10 mouse cellular contexts compared by ENCODE assay signal in the genomic region with DNA sequence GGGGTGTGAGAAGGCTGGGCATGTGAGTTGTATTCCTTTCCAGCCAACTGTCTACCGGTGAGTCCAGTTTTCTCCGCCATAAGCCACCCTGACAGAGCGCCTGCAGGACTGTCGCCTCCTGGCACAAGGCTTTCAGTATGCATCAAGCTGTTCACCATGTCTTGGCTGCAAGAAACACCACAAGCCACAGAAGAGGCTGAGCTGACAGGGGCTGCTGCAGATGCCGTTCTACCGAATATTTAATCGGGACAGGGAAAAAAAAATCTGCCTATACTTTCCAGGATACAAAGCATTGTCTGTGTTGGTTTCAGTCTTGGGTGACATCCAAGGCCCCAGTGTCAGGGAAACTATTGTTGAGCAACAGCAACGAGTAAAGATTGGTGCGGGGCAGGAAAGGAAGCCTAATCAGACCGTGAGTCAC. TPM values are rescaled to one million over a fixed set of nuclear protein-coding genes. Genes with fewer than 3 reads are reported as not detected.
DNase-seq lines count a peak whose midpoint lies in the region; ATAC-seq and TF ChIP-seq lines count a peak whose summit lies in the region.
"Had no signal": no experiment of that assay in that cellular context is flagged by ENCODE, and none has a peak within 500 bp of the region (broad histone marks: within the 10 kb centered on the region; RNA-seq: fewer than 3 reads in every experiment).

No protein-coding gene starts in this region.

- H3ac ChIP-seq in myocyte (ENCODE audit: control insufficient read depth, insufficient read length) = no peak overlapping the region

- no peaks in the 10 kb centered on the region for H3K9me3 ChIP-seq in forebrain, embryonic 14.5 days (replicated peaks; ENCODE audit: control insufficient read depth, low read length)
- H3K9me3 ChIP-seq in forebrain, embryonic 12.5 days = no peaks in the 10 kb centered on the region
- no peaks in the 10 kb centered on the region for H3K9me3 ChIP-seq in midbrain, embryonic 14.5 days (ENCODE audit: control insufficient read depth, low read length)
- no peaks in the 10 kb centered on the region for H3K9me3 ChIP-seq in midbrain, embryonic 10.5 days (replicated peaks)
- no peaks in the 10 kb centered on the region for H3K9me3 ChIP-seq in hindbrain, embryonic 12.5 days (replicated peaks)

- peak; percentile 68 for ATAC-seq in forebrain, embryonic 14.5 days
- no peak for ATAC-seq in forebrain, embryonic 12.5 days (ENCODE audit: low FRiP score)
- ATAC-seq in midbrain, embryonic 14.5 days (ENCODE audit: low FRiP score, low TSS enrichment) = no peak
- no peak for ATAC-seq in hindbrain, embryonic 12.5 days (ENCODE audit: low FRiP score)
- ATAC-seq: activated CD4-positive, CD25-positive, alpha-beta regulatory T cell, adult 4 months had no signal

- peak; percentile 63 for DNase-seq in forebrain, embryonic 14.5 days (ENCODE audit: low spot score)
- DNase-seq in midbrain, embryonic 14.5 days = peak; percentile 29
- DNase-seq in midbrain, embryonic 10.5 days (ENCODE audit: low spot score) = no peak
- peak; percentile 78 for DNase-seq in cerebellum, adult 9-10 months
- no peak for DNase-seq in thymus, adult 2 months

- H3K27ac ChIP-seq in forebrain, embryonic 14.5 days (ENCODE audit: low read depth, low read length) = peak overlapping the region; percentile 55; the same call in 1 of the 2 replicates
- no peak overlapping the region for H3K27ac ChIP-seq in forebrain, embryonic 12.5 days
- H3K27ac ChIP-seq in midbrain, embryonic 14.5 days (replicated peaks; ENCODE audit: low read depth, low read length) = no peak overlapping the region
- no peak overlapping the region for H3K27ac ChIP-seq in midbrain, embryonic 10.5 days (replicated peaks)
- H3K27ac ChIP-seq in thymus, adult 2 months (ENCODE audit: control insufficient read depth, insufficient read depth, low read length) = no peak overlapping the region
- no peak overlapping the region for H3K27ac ChIP-seq in hindbrain, embryonic 12.5 days

- 45% methylated on average over 10 of the region's 10 CpGs for WGBS in forebrain, embryonic 14.5 days
- WGBS in forebrain, embryonic 12.5 days = 62% methylated on average over 10 of the region's 10 CpGs
- 59% methylated on average over 10 of the region's 10 CpGs for WGBS in midbrain, embryonic 14.5 days
- 88% methylated on average over 10 of the region's 10 CpGs for WGBS in midbrain, embryonic 10.5 days
- 39% methylated on average over 10 of the region's 10 CpGs for WGBS in thymus, adult 2 months
- WGBS in hindbrain, embryonic 12.5 days = 63% methylated on average over 10 of the region's 10 CpGs

- H3K79me2 ChIP-seq in myocyte (ENCODE audit: control insufficient read depth, insufficient read depth) = no peaks in the 10 kb centered on the region

- peaks cover 6% of the 10 kb centered on the region for H3K4me1 ChIP-seq in forebrain, embryonic 14.5 days (ENCODE audit: control insufficient read depth, insufficient read depth, low read length)
- H3K4me1 ChIP-seq in forebrain, embryonic 12.5 days = peaks cover 3% of the 10 kb centered on the region; the same call in 1 of the 2 replicates
- H3K4me1 ChIP-seq in midbrain, embryonic 14.5 days (ENCODE audit: control insufficient read depth, insufficient read depth, low read length) = no peaks in the 10 kb centered on the region
- H3K4me1 ChIP-seq in midbrain, embryonic 10.5 days = peaks cover 9% of the 10 kb centered on the region
- peaks cover 6% of the 10 kb centered on the region; the same call in 1 of the 2 replicates for H3K4me1 ChIP-seq in thymus, adult 2 months (replicated peaks; ENCODE audit: control insufficient read depth, insufficient read depth, low read length)
- H3K4me1 ChIP-seq in hindbrain, embryonic 12.5 days = 0 out of 2 replicates have a peak, but pooled peaks cover 5% of the 10 kb centered on the region

- no peaks in the 10 kb centered on the region for H3K27me3 ChIP-seq in forebrain, embryonic 14.5 days (replicated peaks; ENCODE audit: control insufficient read depth, insufficient read depth, low read length)
- H3K27me3 ChIP-seq in forebrain, embryonic 12.5 days = no peaks in the 10 kb centered on the region
- H3K27me3 ChIP-seq in midbrain, embryonic 14.5 days (ENCODE audit: control insufficient read depth, insufficient read depth, low read length) = no peaks in the 10 kb centered on the region
- 0 out of 2 replicates have a peak, but pooled peaks cover 6% of the 10 kb centered on the region for H3K27me3 ChIP-seq in midbrain, embryonic 10.5 days (ENCODE audit: low read depth, poor library complexity, severe bottlenecking)
- no peaks in the 10 kb centered on the region for H3K27me3 ChIP-seq in myocyte (ENCODE audit: control insufficient read depth, insufficient read depth, insufficient read length)
- no peaks in the 10 kb centered on the region for H3K27me3 ChIP-seq in thymus, adult 2 months (ENCODE audit: control insufficient read depth, insufficient read depth, low read length)
- H3K27me3 ChIP-seq in hindbrain, embryonic 12.5 days = no peaks in the 10 kb centered on the region

- no peak overlapping the region for H3K9ac ChIP-seq in forebrain, embryonic 14.5 days (ENCODE audit: low read length)
- H3K9ac ChIP-seq in forebrain, embryonic 12.5 days = no peak overlapping the region
- no peak overlapping the region for H3K9ac ChIP-seq in midbrain, embryonic 14.5 days (replicated peaks; ENCODE audit: low read length)
- no peak overlapping the region for H3K9ac ChIP-seq in hindbrain, embryonic 12.5 days

- no peak overlapping the region for H3K4me2 ChIP-seq in forebrain, embryonic 14.5 days (ENCODE audit: low read length)
- no peak overlapping the region for H3K4me2 ChIP-seq in forebrain, embryonic 12.5 days
- H3K4me2 ChIP-seq in midbrain, embryonic 14.5 days (ENCODE audit: low read length) = no peak overlapping the region
- H3K4me2 ChIP-seq in myocyte (ENCODE audit: low read depth) = peak overlapping the region; percentile 66
- H3K4me2 ChIP-seq in hindbrain, embryonic 12.5 days (replicated peaks) = no peak overlapping the region

- TF ChIP-seq POLR2A in myocyte (IDR thresholded peaks at IDR 0.05; ENCODE audit: insufficient read length, low read depth) = no peak
- TF ChIP-seq POLR2A in thymus, adult 2 months (IDR thresholded peaks at IDR 0.05; ENCODE audit: control insufficient read depth, extremely low read depth, insufficient read depth, low read length, poor library complexity) = no peak

- H3K4me3 ChIP-seq in forebrain, embryonic 14.5 days (ENCODE audit: low read depth, low read length) = no peak overlapping the region
- H3K4me3 ChIP-seq in forebrain, embryonic 12.5 days (replicated peaks) = no peak overlapping the region
- no peak overlapping the region for H3K4me3 ChIP-seq in midbrain, embryonic 14.5 days (replicated peaks; ENCODE audit: low read depth, low read length)
- no peak overlapping the region for H3K4me3 ChIP-seq in midbrain, embryonic 10.5 days
- H3K4me3 ChIP-seq in myocyte = no peak overlapping the region
- H3K4me3 ChIP-seq in thymus, adult 2 months (ENCODE audit: control insufficient read depth, insufficient read depth, low read length) = no peak overlapping the region
- no peak overlapping the region for H3K4me3 ChIP-seq in hindbrain, embryonic 12.5 days

- TF ChIP-seq CTCF in thymus, adult 2 months (IDR thresholded peaks at IDR 0.05; ENCODE audit: borderline replicate concordance, control insufficient read depth, extremely low read depth, insufficient read depth, low read length, poor library complexity) = no peak

- no peaks in the 10 kb centered on the region for H3K36me3 ChIP-seq in forebrain, embryonic 14.5 days (ENCODE audit: control insufficient read depth, insufficient read depth, low read length)
- H3K36me3 ChIP-seq in forebrain, embryonic 12.5 days (replicated peaks) = no peaks in the 10 kb centered on the region
- H3K36me3 ChIP-seq in midbrain, embryonic 14.5 days (ENCODE audit: control insufficient read depth, insufficient read depth, low read length) = no peaks in the 10 kb centered on the region
- no peaks in the 10 kb centered on the region for H3K36me3 ChIP-seq in midbrain, embryonic 10.5 days
- H3K36me3 ChIP-seq in myocyte (ENCODE audit: control insufficient read depth, insufficient read depth) = no peaks in the 10 kb centered on the region
- H3K36me3 ChIP-seq in thymus, adult 2 months (ENCODE audit: control insufficient read depth, insufficient read depth, low read length) = no peaks in the 10 kb centered on the region
- no peaks in the 10 kb centered on the region for H3K36me3 ChIP-seq in hindbrain, embryonic 12.5 days

TF ChIP-seq in myocyte, 11 proteins besides CTCF, POLR2A, EP300 and RAD21:
- TF ChIP-seq CEBPB (IDR thresholded peaks at IDR 0.05; ENCODE audit: insufficient read depth, poor library complexity, severe bottlenecking) = peak; percentile 70
- TF ChIP-seq MYOD1 (IDR thresholded peaks at IDR 0.05; ENCODE audit: control insufficient read depth in 1 of 3, insufficient read length in 2 of 3, low read depth in 2 of 3) = peak in 2 of 3 experiments; percentile 29 to 50
- TF ChIP-seq MYOG (IDR thresholded peaks at IDR 0.05; ENCODE audit: control insufficient read depth in 1 of 3, insufficient read depth in 1 of 3, insufficient read length in 2 of 3, low read depth in 2 of 3) = peak in 1 of 3 experiments; percentile 61
- no peak for TF ChIP-seq SRF (IDR thresholded peaks at IDR 0.05; ENCODE audit: control insufficient read depth, insufficient read length, low read depth)

RNA-seq across cellular contexts. Expression of a gene that starts 8.1 kb away (rescaled TPM):
- polyA plus RNA-seq in forebrain, embryonic 14.5 days (2014; fragmentation: Nextera tagmentation; extraction: Ambion mirVana) = 0.04 and 0.12 TPM in 2 replicates
- polyA plus RNA-seq in forebrain, embryonic 12.5 days (2016; fragmentation: Nextera tagmentation; extraction: Ambion mirVana) = not detected in 2 replicates
- 0.04 and 0.13 TPM in 2 replicates for polyA plus RNA-seq in midbrain, embryonic 14.5 days (2014; fragmentation: Nextera tagmentation; extraction: Ambion mirVana)
- not detected in 2 replicates for polyA plus RNA-seq in midbrain, embryonic 10.5 days (2016; fragmentation: Nextera tagmentation; extraction: Ambion mirVana)
- polyA plus RNA-seq in myocyte (2012; fragmentation: generic; extraction: Trizol) = not detected
- 0.99 and 1.1 TPM in 2 replicates for polyA plus RNA-seq in thymus, adult 2 months (2012; rRNA removed)
- polyA plus RNA-seq in hindbrain, embryonic 12.5 days (2016; fragmentation: Nextera tagmentation; extraction: Ambion mirVana) = 0.07 and 0.13 TPM in 2 replicates
- polyA plus RNA-seq: activated CD4-positive, CD25-positive, alpha-beta regulatory T cell, adult 4 months; neural tube, embryonic 11.5 days had no signal

RNA-seq across cellular contexts. Expression of a gene that starts 45.3 kb away (rescaled TPM):
- 0.31 and 0.42 TPM in 2 replicates for polyA plus RNA-seq in forebrain, embryonic 14.5 days (2014; fragmentation: Nextera tagmentation; extraction: Ambion mirVana)
- 0.34 and 0.35 TPM in 2 replicates for polyA plus RNA-seq in forebrain, embryonic 12.5 days (2016; fragmentation: Nextera tagmentation; extraction: Ambion mirVana)
- polyA plus RNA-seq in midbrain, embryonic 14.5 days (2014; fragmentation: Nextera tagmentation; extraction: Ambion mirVana) = 0.09 and 0.20 TPM in 2 replicates
- polyA plus RNA-seq in midbrain, embryonic 10.5 days (2016; fragmentation: Nextera tagmentation; extraction: Ambion mirVana) = 1.7 and 1.8 TPM in 2 replicates
- 0.01 TPM for polyA plus RNA-seq in myocyte (2012; fragmentation: generic; extraction: Trizol)
- 1.3 TPM in 2 replicates for polyA plus RNA-seq in thymus, adult 2 months (2012; rRNA removed)
- 0.35 and 0.42 TPM in 2 replicates for polyA plus RNA-seq in hindbrain, embryonic 12.5 days (2016; fragmentation: Nextera tagmentation; extraction: Ambion mirVana)
- polyA plus RNA-seq: activated CD4-positive, CD25-positive, alpha-beta regulatory T cell, adult 4 months had no signal

Comparison
In these comparisons a context has a peak if more than half of its experiments do, and no peak if none do; other contexts are left out.
1. DNase-seq: peak in forebrain, embryonic 14.5 days (single experiment), midbrain, embryonic 14.5 days (single experiment) and cerebellum, adult 9-10 months (single experiment); none in midbrain, embryonic 10.5 days (single experiment) and thymus, adult 2 months (single experiment).